Mouse (Mus musculus): ENCODE data around the gene Ccne1. TPM values are rescaled to one million over a fixed set of nuclear protein-coding genes. Genes with fewer than 3 reads are reported as not detected.

Gene Ccne1
- polyA plus RNA-seq, 1 experiment from 2014 or later = 41.2 TPM

- H3K4me3 ChIP-seq = no peak overlapping the region
- H3K27me3 ChIP-seq (replicated peaks) = peaks cover 19% of the 10 kb centered on the region
- no peak overlapping the region for H3K27ac ChIP-seq
- no peak overlapping the region for H3K9ac ChIP-seq
- WGBS = 83% methylated on average over 7 of the region's 7 CpGs
- H3K36me3 ChIP-seq = no peaks in the 10 kb centered on the region
- H3K4me2 ChIP-seq (replicated peaks) = no peak overlapping the region
- H3K9me3 ChIP-seq = no peaks in the 10 kb centered on the region
- no peak for ATAC-seq (ENCODE audit: low FRiP score, low read depth)
- H3K4me1 ChIP-seq = peaks cover 10% of the 10 kb centered on the region
Observed at GRCm38 (mm10) chr7:38089930-38090675, 17.2 kb downstream of the Ccne1 start.

GRCm38 (mm10) chr7:38088456-38088855, 18.9 kb downstream of the Ccne1 start:
- Histone ChIP-seq H3K4me3 (no peak overlapping the region), H3K9ac (no peak overlapping the region), H3K4me1 (peaks cover 15% of the 10 kb centered on the region), H3K4me2 (replicated peaks) (no peak overlapping the region), H3K36me3 (no peaks in the 10 kb centered on the region), H3K27ac (no peak overlapping the region), H3K9me3 (no peaks in the 10 kb centered on the region), H3K27me3 (replicated peaks) (peaks cover 19% of the 10 kb centered on the region)
- no peak for ATAC-seq (ENCODE audit: low FRiP score, low read depth)
- WGBS = 77% methylated on average over 2 of the region's 2 CpGs

GRCm38 (mm10) chr7:38087856-38088255, 19.5 kb downstream of the Ccne1 start:
- Histone ChIP-seq H3K36me3 (no peaks in the 10 kb centered on the region), H3K4me2 (replicated peaks) (no peak overlapping the region), H3K27ac (no peak overlapping the region), H3K27me3 (replicated peaks) (peaks cover 19% of the 10 kb centered on the region), H3K9me3 (no peaks in the 10 kb centered on the region), H3K4me3 (no peak overlapping the region), H3K9ac (no peak overlapping the region), H3K4me1 (peaks cover 15% of the 10 kb centered on the region)
- 83% methylated on average over 8 of the region's 8 CpGs for WGBS
- ATAC-seq (ENCODE audit: low FRiP score, low read depth) = no peak

- Histone ChIP-seq H3K4me3 (no peak overlapping the region), H3K9ac (no peak overlapping the region), H3K9me3 (no peaks in the 10 kb centered on the region), H3K4me2 (replicated peaks) (peak overlapping the region; percentile 70; the same call in 1 of the 2 replicates), H3K4me1 (peaks cover 15% of the 10 kb centered on the region), H3K27ac (no peak overlapping the region), H3K36me3 (no peaks in the 10 kb centered on the region), H3K27me3 (replicated peaks) (peaks cover 19% of the 10 kb centered on the region)
- ATAC-seq (ENCODE audit: low FRiP score, low read depth) = no peak
- WGBS = 43% methylated on average over 8 of the region's 8 CpGs
Observed at GRCm38 (mm10) chr7:38086401-38086800, 20.9 kb downstream of the Ccne1 start.

- peak overlapping the region; percentile 70 for H3K4me2 ChIP-seq (replicated peaks)
- WGBS = under 1% methylated on average over 35 of the region's 35 CpGs
- peaks cover 19% of the 10 kb centered on the region for H3K27me3 ChIP-seq (replicated peaks)
- H3K4me3 ChIP-seq = peak overlapping the region; percentile 32
- ATAC-seq (ENCODE audit: low FRiP score, low read depth) = peak; percentile 23
- H3K27ac ChIP-seq = no peak overlapping the region
- H3K9me3 ChIP-seq = no peaks in the 10 kb centered on the region
- H3K9ac ChIP-seq = peak overlapping the region; percentile 35; the same call in 1 of the 2 replicates
- H3K36me3 ChIP-seq = no peaks in the 10 kb centered on the region
- H3K4me1 ChIP-seq = peaks cover 15% of the 10 kb centered on the region
Observed at GRCm38 (mm10) chr7:38085573-38086211, 21.6 kb downstream of the Ccne1 start.

GRCm38 (mm10) chr7:38084778-38085572, 22.4 kb downstream of the Ccne1 start:
- peak; percentile 95 for ATAC-seq (ENCODE audit: low FRiP score, low read depth)
- Histone ChIP-seq H3K4me1 (peaks cover 15% of the 10 kb centered on the region), H3K4me3 (peak overlapping the region; percentile 32), H3K27ac (no peak overlapping the region), H3K4me2 (replicated peaks) (peak overlapping the region; percentile 70), H3K9me3 (no peaks in the 10 kb centered on the region), H3K36me3 (no peaks in the 10 kb centered on the region), H3K27me3 (replicated peaks) (peaks cover 19% of the 10 kb centered on the region), H3K9ac (peak overlapping the region; percentile 49; the same call in 1 of the 2 replicates)
- under 1% methylated on average over 65 of the region's 65 CpGs for WGBS

- no peak overlapping the region for H3K4me3 ChIP-seq
- peaks cover 15% of the 10 kb centered on the region for H3K4me1 ChIP-seq
- no peak for ATAC-seq (ENCODE audit: low FRiP score, low read depth)
- no peak overlapping the region for H3K9ac ChIP-seq
- peaks cover 19% of the 10 kb centered on the region for H3K27me3 ChIP-seq (replicated peaks)
- no peaks in the 10 kb centered on the region for H3K36me3 ChIP-seq
- H3K9me3 ChIP-seq = no peaks in the 10 kb centered on the region
- no peak overlapping the region for H3K27ac ChIP-seq
- H3K4me2 ChIP-seq (replicated peaks) = no peak overlapping the region
Observed at GRCm38 (mm10) chr7:38082971-38083370, 24.4 kb downstream of the Ccne1 start.

- WGBS = 57% methylated on average over 7 of the region's 7 CpGs
- no peak for ATAC-seq (ENCODE audit: low FRiP score, low read depth)
- Histone ChIP-seq H3K36me3 (no peaks in the 10 kb centered on the region), H3K9me3 (no peaks in the 10 kb centered on the region), H3K4me2 (replicated peaks) (no peak overlapping the region), H3K9ac (no peak overlapping the region), H3K4me1 (peaks cover 13% of the 10 kb centered on the region), H3K27me3 (replicated peaks) (no peaks in the 10 kb centered on the region), H3K27ac (no peak overlapping the region), H3K4me3 (no peak overlapping the region)
Observed at GRCm38 (mm10) chr7:38077189-38077588, 30.1 kb downstream of the Ccne1 start.

- Histone ChIP-seq H3K4me1 (peaks cover 13% of the 10 kb centered on the region), H3K36me3 (no peaks in the 10 kb centered on the region), H3K9me3 (no peaks in the 10 kb centered on the region), H3K4me2 (replicated peaks) (no peak overlapping the region), H3K27ac (no peak overlapping the region), H3K27me3 (replicated peaks) (no peaks in the 10 kb centered on the region), H3K9ac (no peak overlapping the region), H3K4me3 (no peak overlapping the region)
- WGBS = 61% methylated on average over 6 of the region's 6 CpGs
- ATAC-seq (ENCODE audit: low FRiP score, low read depth) = no peak
Observed at GRCm38 (mm10) chr7:38075487-38075886, 31.8 kb downstream of the Ccne1 start.

- H3K27ac ChIP-seq = no peak overlapping the region
Observed at GRCm38 (mm10) chr7:38074920-38075319, 32.4 kb downstream of the Ccne1 start.

GRCm38 (mm10) chr7:38074514-38074913, 32.8 kb downstream of the Ccne1 start:
- Histone ChIP-seq H3K9me3 (no peaks in the 10 kb centered on the region), H3K27ac (no peak overlapping the region), H3K9ac (peak overlapping the region; percentile 29; the same call in 1 of the 2 replicates), H3K4me3 (peak overlapping the region; percentile 11; the same call in 1 of the 2 replicates), H3K36me3 (no peaks in the 10 kb centered on the region), H3K4me2 (replicated peaks) (peak overlapping the region; percentile 57), H3K4me1 (peaks cover 13% of the 10 kb centered on the region), H3K27me3 (replicated peaks) (no peaks in the 10 kb centered on the region; the same call in 1 of the 2 replicates)
- ATAC-seq (ENCODE audit: low FRiP score, low read depth) = peak; percentile 85
- WGBS = 2% methylated on average over 14 of the region's 14 CpGs

More at GRCm38 (mm10) chr7:38074920-38075319, 32.4 kb downstream of the Ccne1 start:
- Histone ChIP-seq H3K4me2 (replicated peaks) (peak overlapping the region; percentile 57), H3K9me3 (no peaks in the 10 kb centered on the region), H3K4me1 (peaks cover 13% of the 10 kb centered on the region), H3K9ac (peak overlapping the region; percentile 29; the same call in 1 of the 2 replicates), H3K36me3 (no peaks in the 10 kb centered on the region), H3K27me3 (replicated peaks) (no peaks in the 10 kb centered on the region), H3K4me3 (peak overlapping the region; percentile 11; the same call in 1 of the 2 replicates)
- ATAC-seq (ENCODE audit: low FRiP score, low read depth) = peak; percentile 38; the same call in 1 of the 2 replicates
- WGBS = 45% methylated on average over 10 of the region's 10 CpGs

GRCm38 (mm10) chr7:38073782-38074181, 33.6 kb downstream of the Ccne1 start:
- H3K4me3 ChIP-seq = no peak overlapping the region
- 20% methylated on average over 3 of the region's 3 CpGs for WGBS
- no peaks in the 10 kb centered on the region; the same call in 1 of the 2 replicates for H3K27me3 ChIP-seq (replicated peaks)
- no peaks in the 10 kb centered on the region for H3K36me3 ChIP-seq
- H3K27ac ChIP-seq = no peak overlapping the region
- no peaks in the 10 kb centered on the region for H3K9me3 ChIP-seq
- H3K4me2 ChIP-seq (replicated peaks) = 0 out of 2 replicates have a peak overlapping the region, but pooled peaks have one; percentile 18
- no peak overlapping the region for H3K9ac ChIP-seq
- peak; percentile 69 for ATAC-seq (ENCODE audit: low FRiP score, low read depth)
- peaks cover 13% of the 10 kb centered on the region for H3K4me1 ChIP-seq
